Comparison of ENCODE assay signal across 27 mouse cellular contexts in the genomic region with DNA sequence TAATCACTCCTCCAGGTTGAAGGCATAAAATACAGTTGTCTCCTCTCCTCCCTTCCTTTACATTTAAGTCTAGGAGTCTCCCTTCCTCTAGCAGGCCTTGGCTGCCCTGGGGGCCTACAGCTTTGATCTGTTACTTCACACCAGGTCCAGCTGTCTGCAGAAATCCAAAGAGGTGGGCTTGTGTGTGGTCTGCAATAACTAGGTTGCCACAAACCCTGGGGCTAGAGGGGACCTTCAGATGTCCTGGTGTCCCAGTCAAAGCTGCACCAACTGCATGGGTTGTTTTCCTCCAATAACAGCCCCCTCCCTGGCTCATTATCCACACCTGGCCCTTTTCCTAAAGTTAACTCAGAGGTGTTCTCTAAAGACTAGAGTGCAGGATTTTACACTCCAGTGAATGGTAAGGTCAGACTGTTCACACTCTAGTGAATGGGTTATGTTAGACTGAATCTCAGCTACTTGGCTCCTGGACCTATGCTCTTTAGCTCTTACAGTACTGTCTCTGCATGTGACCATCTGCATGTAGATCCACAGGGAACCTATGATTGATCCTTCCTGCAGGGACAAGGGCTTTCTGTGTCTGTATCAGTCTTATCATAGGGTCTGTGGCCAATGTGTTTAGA. TPM values are rescaled to one million over a fixed set of nuclear protein-coding genes. Genes with fewer than 3 reads are reported as not detected.
DNase-seq lines count a peak whose midpoint lies in the region; ATAC-seq and TF ChIP-seq lines count a peak whose summit lies in the region.
"Had no signal": no experiment of that assay in that cellular context is flagged by ENCODE, and none has a peak within 500 bp of the region (broad histone marks: within the 10 kb centered on the region; RNA-seq: fewer than 3 reads in every experiment).

No protein-coding gene starts in this region.

- no peaks in the 10 kb centered on the region for H3K27me3 ChIP-seq in heart, embryonic 12.5 days (replicated peaks)
- H3K27me3 ChIP-seq in hindbrain, embryonic 10.5 days (ENCODE audit: insufficient read depth, poor library complexity, severe bottlenecking) = peaks cover 4% of the 10 kb centered on the region; the same call in 1 of the 2 replicates
- H3K27me3 ChIP-seq in hindbrain, embryonic 13.5 days = no peaks in the 10 kb centered on the region
- no peaks in the 10 kb centered on the region for H3K27me3 ChIP-seq in kidney, postnatal 0 days (ENCODE audit: insufficient read depth, low read length)
- H3K27me3 ChIP-seq in limb, embryonic 11.5 days (ENCODE audit: control insufficient read depth, insufficient read depth, low read length) = no peaks in the 10 kb centered on the region
- H3K27me3 ChIP-seq: CH12.LX; forebrain, embryonic 15.5 days; midbrain, embryonic 13.5 days had no signal

- peaks cover 32% of the 10 kb centered on the region for H3K36me3 ChIP-seq in heart, embryonic 12.5 days
- no peaks in the 10 kb centered on the region for H3K36me3 ChIP-seq in hindbrain, embryonic 10.5 days
- no peaks in the 10 kb centered on the region for H3K36me3 ChIP-seq in hindbrain, embryonic 13.5 days
- H3K36me3 ChIP-seq in kidney, postnatal 0 days (ENCODE audit: insufficient read depth, low read length) = no peaks in the 10 kb centered on the region
- no peaks in the 10 kb centered on the region for H3K36me3 ChIP-seq in limb, embryonic 11.5 days (ENCODE audit: control insufficient read depth, insufficient read depth, low read length)
- H3K36me3 ChIP-seq: embryonic facial prominence, embryonic 10.5 days; forebrain, embryonic 15.5 days; liver, embryonic 13.5 days; midbrain, embryonic 13.5 days had no signal

- no peak for ATAC-seq in heart, embryonic 12.5 days (ENCODE audit: insufficient number of reproducible peaks, low FRiP score)
- ATAC-seq in hindbrain, embryonic 13.5 days (ENCODE audit: low FRiP score) = no peak
- ATAC-seq in kidney, postnatal 0 days (replicated peaks; ENCODE audit: low FRiP score, low read depth) = no peak; the same call in 1 of the 2 replicates
- no peak for ATAC-seq in limb, embryonic 11.5 days (ENCODE audit: insufficient number of reproducible peaks, low FRiP score, low TSS enrichment, low read depth)
- ATAC-seq: forebrain, embryonic 15.5 days; intestine, postnatal 0 days; midbrain, embryonic 13.5 days; Patski had no signal

- TF ChIP-seq CTCF in kidney, postnatal 0 days (IDR thresholded peaks at IDR 0.05; ENCODE audit: low read depth) = no peak

- H3K4me2 ChIP-seq in heart, embryonic 12.5 days = no peak overlapping the region
- H3K4me2 ChIP-seq in hindbrain, embryonic 13.5 days = no peak overlapping the region
- H3K4me2 ChIP-seq in kidney, postnatal 0 days (ENCODE audit: low read length) = no peak overlapping the region
- no peak overlapping the region for H3K4me2 ChIP-seq in limb, embryonic 11.5 days (ENCODE audit: low read depth, severe bottlenecking)
- H3K4me2 ChIP-seq: forebrain, embryonic 15.5 days; liver, embryonic 13.5 days; midbrain, embryonic 13.5 days had no signal

- H3K27ac ChIP-seq in heart, embryonic 12.5 days (ENCODE audit: poor library complexity, severe bottlenecking) = peak overlapping the region; percentile 17
- peak overlapping the region; percentile 12; the same call in 1 of the 2 replicates for H3K27ac ChIP-seq in hindbrain, embryonic 10.5 days
- no peak overlapping the region for H3K27ac ChIP-seq in hindbrain, embryonic 13.5 days
- peak overlapping the region; percentile 58; the same call in 1 of the 2 replicates for H3K27ac ChIP-seq in kidney, postnatal 0 days
- no peak overlapping the region for H3K27ac ChIP-seq in limb, embryonic 11.5 days (replicated peaks; ENCODE audit: low read depth, low read length)
- H3K27ac ChIP-seq: embryonic facial prominence, embryonic 10.5 days; forebrain, embryonic 15.5 days; layer of hippocampus, adult 2 months; liver, embryonic 13.5 days; midbrain, embryonic 13.5 days had no signal

- H3K9me3 ChIP-seq in heart, embryonic 12.5 days (replicated peaks) = no peaks in the 10 kb centered on the region
- no peaks in the 10 kb centered on the region for H3K9me3 ChIP-seq in hindbrain, embryonic 10.5 days
- H3K9me3 ChIP-seq in hindbrain, embryonic 13.5 days = no peaks in the 10 kb centered on the region
- no peaks in the 10 kb centered on the region for H3K9me3 ChIP-seq in kidney, postnatal 0 days (replicated peaks; ENCODE audit: low read length)
- H3K9me3 ChIP-seq in limb, embryonic 11.5 days (ENCODE audit: control insufficient read depth, low read length) = no peaks in the 10 kb centered on the region
- H3K9me3 ChIP-seq: embryonic facial prominence, embryonic 10.5 days; forebrain, embryonic 15.5 days; G1E; liver, embryonic 13.5 days; megakaryocyte, embryonic 14.5 days; midbrain, embryonic 13.5 days had no signal

- H3K4me3 ChIP-seq in heart, embryonic 12.5 days = no peak overlapping the region
- H3K4me3 ChIP-seq in hindbrain, embryonic 10.5 days = no peak overlapping the region
- no peak overlapping the region for H3K4me3 ChIP-seq in hindbrain, embryonic 13.5 days
- H3K4me3 ChIP-seq in kidney, postnatal 0 days (replicated peaks; ENCODE audit: low read depth, low read length) = no peak overlapping the region
- H3K4me3 ChIP-seq in limb, embryonic 11.5 days (ENCODE audit: low read depth, low read length) = no peak overlapping the region
- H3K4me3 ChIP-seq: embryonic facial prominence, embryonic 10.5 days; forebrain, embryonic 15.5 days; layer of hippocampus, adult 2 months; liver, embryonic 13.5 days; megakaryocyte, embryonic 14.5 days; midbrain, embryonic 13.5 days had no signal

- no peak for DNase-seq in heart, postnatal 14 days
- no peak for DNase-seq in hindbrain, embryonic 10.5 days (ENCODE audit: low spot score)
- DNase-seq in kidney, postnatal 0 days (ENCODE audit: low spot score) = no peak
- DNase-seq in kidney, postnatal 25 days = no peak
- DNase-seq in limb, embryonic 11.5 days (ENCODE audit: low spot score) = peak; percentile 51
- no peak for DNase-seq in left cerebral cortex, postnatal 25 days (ENCODE audit: low spot score in 2 of 2)
- DNase-seq: adrenal gland, postnatal 36 days; B cell, adult 2 months; cerebellum, adult 11 months; cerebellum, adult 9-11 months; gastrocnemius, postnatal 25 days; liver, embryonic 13.5 days; lung, adult 2 months; right cerebral cortex, postnatal 25 days; spleen, adult 18-20 months; thymus, postnatal 14 days had no signal

- H3K4me1 ChIP-seq in heart, embryonic 12.5 days (replicated peaks) = peaks cover 91% of the 10 kb centered on the region
- H3K4me1 ChIP-seq in hindbrain, embryonic 10.5 days (replicated peaks) = peaks cover 40% of the 10 kb centered on the region
- H3K4me1 ChIP-seq in hindbrain, embryonic 13.5 days (replicated peaks) = peaks cover 14% of the 10 kb centered on the region
- H3K4me1 ChIP-seq in kidney, postnatal 0 days (replicated peaks; ENCODE audit: insufficient read depth, low read length) = peaks cover 57% of the 10 kb centered on the region
- H3K4me1 ChIP-seq in limb, embryonic 11.5 days (ENCODE audit: control insufficient read depth, insufficient read depth, low read length) = peaks cover 17% of the 10 kb centered on the region
- H3K4me1 ChIP-seq: forebrain, embryonic 15.5 days had no signal

- H3K9ac ChIP-seq in heart, embryonic 12.5 days = no peak overlapping the region
- H3K9ac ChIP-seq in hindbrain, embryonic 13.5 days = no peak overlapping the region
- no peak overlapping the region for H3K9ac ChIP-seq in kidney, postnatal 0 days (ENCODE audit: low read depth, low read length)
- no peak overlapping the region for H3K9ac ChIP-seq in limb, embryonic 11.5 days (ENCODE audit: low read length)
- H3K9ac ChIP-seq: forebrain, embryonic 15.5 days; liver, embryonic 13.5 days; midbrain, embryonic 13.5 days had no signal

- intact Hi-C loops in heart, postnatal 14 days (cut with DNase I) = no loop called here
- intact Hi-C loops in left cerebral cortex, postnatal 25 days (cut with DNase I) = no loop called here

RNA-seq across cellular contexts. Expression of gene Rcsd1, which starts 14.1 kb away (rescaled TPM):
- polyA plus RNA-seq in heart, embryonic 12.5 days (2016; fragmentation: Nextera tagmentation; extraction: Ambion mirVana) = 113 and 122 TPM in 2 replicates
- total RNA-seq in heart, postnatal 14 days (2021) = 100 to 1,000 TPM; 103 to 109 TPM
- polyA plus RNA-seq in hindbrain, embryonic 10.5 days (2016; fragmentation: Nextera tagmentation; extraction: Ambion mirVana) = 11.2 and 11.4 TPM in 2 replicates
- 12.4 and 13.5 TPM in 2 replicates for polyA plus RNA-seq in hindbrain, embryonic 13.5 days (2015; fragmentation: Nextera tagmentation; extraction: Ambion mirVana)
- polyA plus RNA-seq in kidney, postnatal 0 days (2015; fragmentation: Nextera tagmentation; extraction: Ambion mirVana) = 53.7 and 57.5 TPM in 2 replicates
- polyA plus RNA-seq in limb, embryonic 11.5 days (2014; fragmentation: Nextera tagmentation; extraction: Ambion mirVana) = 6.1 and 8.9 TPM in 2 replicates
- 1 to 10 TPM; 4.9 to 6.0 TPM for total RNA-seq in left cerebral cortex, postnatal 25 days (2021)

Comparison
In these comparisons a context has a peak if more than half of its experiments do, and no peak if none do; other contexts are left out.
1. H3K27ac ChIP-seq: peak in heart, embryonic 12.5 days (single experiment), hindbrain, embryonic 10.5 days (single experiment) and kidney, postnatal 0 days (single experiment); none in hindbrain, embryonic 13.5 days (single experiment) and limb, embryonic 11.5 days (single experiment).